Mouse (Mus musculus) naive thymus-derived CD4-positive, alpha-beta T cell, adult 2 months (primary cell): ENCODE measurements around the gene Nog.

ENCODE experiments used
- DNase-seq: peaks from one replicate; pipeline ENCODE4 v3.0.0-alpha.2; 2011; ENCODE audit warnings: low read depth

Gene Nog

GRCm38 (mm10) chr11:89302056-89302815, at the start of gene Nog:
Gene Nog (minus strand): TSS chr11:89302332.
- peak; percentile 6 for DNase-seq

- no peak for DNase-seq
Measured at GRCm38 (mm10) chr11:89340238-89340637, 38.1 kb upstream of the Nog start.

- DNase-seq = no peak
Measured at GRCm38 (mm10) chr11:89339783-89340182, 37.7 kb upstream of the Nog start.

DNA sequence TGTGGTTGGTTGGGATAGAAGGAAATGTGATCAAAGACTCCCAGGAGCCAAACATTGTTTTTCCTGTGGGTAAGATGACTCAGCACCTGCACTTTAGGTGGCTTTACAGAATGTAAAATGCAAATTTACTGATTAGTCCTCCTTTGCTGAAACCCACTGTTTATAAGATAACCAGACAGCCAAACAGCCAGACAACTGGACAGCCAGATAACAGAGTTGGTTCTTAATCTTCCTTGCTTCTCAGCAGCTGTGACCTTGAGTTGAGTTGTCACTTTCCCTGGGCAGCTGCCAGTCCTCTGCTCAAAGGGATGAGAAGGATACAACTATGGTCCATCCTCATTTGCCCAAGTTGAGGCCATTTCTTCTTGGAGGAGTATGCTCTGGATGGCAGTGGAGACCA, 35.8 kb upstream of the Nog start:
- DNase-seq = no peak

DNA sequence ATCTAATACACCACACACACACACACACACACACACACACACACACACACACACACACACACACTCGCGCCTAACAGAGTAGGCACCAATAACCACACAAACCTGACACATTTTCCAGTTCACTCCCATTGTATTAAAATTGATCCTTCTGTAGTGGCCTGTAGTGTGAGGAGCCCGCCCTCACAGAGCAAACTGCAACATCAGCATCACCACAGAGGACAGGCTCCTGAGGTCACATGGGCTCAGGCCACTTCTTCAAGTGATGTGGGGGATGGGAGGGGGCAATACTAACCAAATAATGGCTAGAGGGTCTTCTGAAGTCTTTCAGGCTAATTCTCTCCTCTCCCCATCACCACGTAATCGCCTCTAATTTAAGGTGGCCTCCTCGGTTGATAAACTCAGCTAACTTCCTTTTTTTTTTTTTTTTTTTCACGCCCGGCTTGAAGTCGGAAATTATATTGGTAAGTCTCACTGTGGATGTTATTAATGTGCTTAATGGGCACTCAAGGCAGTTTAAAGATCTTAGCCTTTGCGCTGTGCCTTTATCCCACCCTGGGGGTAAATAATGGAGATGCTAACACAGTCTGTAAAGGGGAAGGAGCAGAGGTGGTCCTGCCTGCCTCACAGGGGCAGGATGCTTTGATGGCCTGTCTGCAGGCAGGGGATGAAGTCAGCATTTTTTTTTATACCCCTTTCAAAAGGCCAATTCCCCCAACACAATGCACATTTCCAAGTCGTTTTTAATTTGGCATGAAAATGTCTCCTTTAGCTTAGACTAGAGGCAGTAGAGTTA, 25.2 kb upstream of the Nog start:
- no peak for DNase-seq

- no peak for DNase-seq
Measured at GRCm38 (mm10) chr11:89321775-89322174, 19.6 kb upstream of the Nog start.

- DNase-seq = no peak
Measured at GRCm38 (mm10) chr11:89319675-89320074, 17.5 kb upstream of the Nog start.

GRCm38 (mm10) chr11:89318324-89318723, 16.2 kb upstream of the Nog start:
- DNase-seq = no peak

GRCm38 (mm10) chr11:89317757-89318156, 15.6 kb upstream of the Nog start:
- no peak for DNase-seq

- DNase-seq = no peak
Measured at GRCm38 (mm10) chr11:89314374-89314773, 12.2 kb upstream of the Nog start.

GRCm38 (mm10) chr11:89312378-89312777, 10.2 kb upstream of the Nog start:
- no peak for DNase-seq

DNA sequence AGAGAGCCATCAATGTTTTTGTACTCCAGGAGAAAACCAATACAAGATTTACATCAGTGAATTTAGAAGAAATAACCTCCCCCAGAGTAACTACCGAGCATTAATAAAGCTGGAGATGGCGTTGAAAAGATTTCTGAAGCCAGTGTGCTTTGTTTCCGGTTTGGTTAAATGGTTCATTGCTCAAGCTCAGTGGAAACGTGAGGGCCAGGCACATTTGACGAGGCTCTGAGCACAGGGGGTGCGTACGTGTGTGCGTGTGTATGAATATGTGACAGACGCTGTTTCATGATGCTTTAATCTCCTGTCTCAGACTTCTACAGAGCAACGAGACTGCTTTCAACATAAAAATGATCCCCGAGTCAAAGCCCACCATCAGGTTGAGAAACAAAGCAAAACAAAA, 8.1 kb upstream of the Nog start:
- DNase-seq = no peak

DNA sequence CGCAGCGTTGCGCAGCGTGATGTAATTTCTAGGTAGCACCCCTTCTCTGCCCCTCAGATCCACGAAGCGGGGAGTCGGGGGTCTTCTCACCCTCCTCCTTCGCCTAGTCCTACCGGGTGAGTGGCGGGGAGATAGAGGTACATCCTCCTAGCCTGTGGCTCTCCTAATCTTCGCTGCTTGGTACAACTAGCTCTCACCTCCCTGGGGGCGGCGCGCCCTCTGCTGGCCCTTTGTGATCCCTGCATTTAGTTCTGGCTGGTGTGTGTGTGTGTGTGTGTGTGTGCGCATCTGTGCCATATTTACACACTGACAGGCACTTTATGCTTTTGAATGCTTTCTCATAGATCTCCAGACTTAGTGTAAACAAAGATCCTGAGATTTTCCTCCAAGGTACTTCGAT, 1.3 kb upstream of the Nog start:
- DNase-seq = peak; percentile 80

DNA sequence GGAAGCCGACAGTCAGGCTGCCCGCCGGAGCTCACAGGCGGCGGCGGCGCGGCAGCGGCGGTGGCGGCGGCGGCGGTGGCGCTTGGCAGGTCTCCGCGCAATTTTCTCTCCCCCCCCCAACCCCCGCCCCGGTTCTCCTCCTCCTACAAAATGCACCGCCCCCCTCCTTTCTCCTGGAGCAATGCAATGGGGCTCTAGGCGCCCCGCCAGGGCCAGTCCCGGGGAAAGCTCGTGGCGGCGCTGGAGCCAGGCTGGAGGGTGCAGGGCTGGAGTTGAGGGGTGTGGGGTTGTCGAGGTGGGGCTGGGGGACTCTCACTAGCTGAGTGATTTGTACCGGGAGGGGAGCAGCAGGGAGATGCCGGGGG, 666 bp upstream of the Nog start:
- peak; percentile 3 for DNase-seq

DNA sequence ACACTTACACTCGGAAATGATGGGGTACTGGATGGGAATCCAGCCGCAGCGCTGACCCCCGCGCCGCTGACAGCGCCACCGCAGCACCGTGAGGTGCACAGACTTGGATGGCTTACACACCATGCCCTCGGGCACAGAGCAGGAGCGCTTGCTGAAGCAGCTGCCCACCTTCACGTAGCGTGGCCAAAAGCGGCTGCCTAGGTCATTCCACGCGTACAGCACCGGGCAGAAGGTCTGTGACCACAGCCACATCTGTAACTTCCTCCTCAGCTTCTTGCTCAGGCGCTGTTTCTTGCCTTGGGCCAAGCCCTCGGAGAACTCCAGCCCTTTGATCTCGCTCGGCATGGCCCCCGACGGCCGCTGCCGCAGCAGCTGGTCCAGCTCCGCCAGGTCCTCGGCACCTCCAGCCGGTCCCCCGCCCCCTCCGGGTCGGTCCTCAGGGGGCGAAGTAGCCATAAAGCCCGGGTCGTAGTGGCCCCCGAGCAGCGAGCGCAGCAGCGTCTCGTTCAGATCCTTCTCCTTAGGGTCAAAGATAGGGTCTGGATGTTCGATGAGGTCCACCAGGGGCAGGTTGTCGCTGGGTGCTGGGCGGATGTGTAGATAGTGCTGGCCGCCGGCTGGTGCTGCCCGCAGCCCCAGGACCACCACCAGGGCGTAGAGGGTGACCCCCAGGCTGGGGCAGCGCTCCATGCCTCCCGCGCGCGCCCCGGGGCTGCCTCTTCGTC, 639 bp downstream of the Nog start:
- DNase-seq = peak; percentile 8

DNA sequence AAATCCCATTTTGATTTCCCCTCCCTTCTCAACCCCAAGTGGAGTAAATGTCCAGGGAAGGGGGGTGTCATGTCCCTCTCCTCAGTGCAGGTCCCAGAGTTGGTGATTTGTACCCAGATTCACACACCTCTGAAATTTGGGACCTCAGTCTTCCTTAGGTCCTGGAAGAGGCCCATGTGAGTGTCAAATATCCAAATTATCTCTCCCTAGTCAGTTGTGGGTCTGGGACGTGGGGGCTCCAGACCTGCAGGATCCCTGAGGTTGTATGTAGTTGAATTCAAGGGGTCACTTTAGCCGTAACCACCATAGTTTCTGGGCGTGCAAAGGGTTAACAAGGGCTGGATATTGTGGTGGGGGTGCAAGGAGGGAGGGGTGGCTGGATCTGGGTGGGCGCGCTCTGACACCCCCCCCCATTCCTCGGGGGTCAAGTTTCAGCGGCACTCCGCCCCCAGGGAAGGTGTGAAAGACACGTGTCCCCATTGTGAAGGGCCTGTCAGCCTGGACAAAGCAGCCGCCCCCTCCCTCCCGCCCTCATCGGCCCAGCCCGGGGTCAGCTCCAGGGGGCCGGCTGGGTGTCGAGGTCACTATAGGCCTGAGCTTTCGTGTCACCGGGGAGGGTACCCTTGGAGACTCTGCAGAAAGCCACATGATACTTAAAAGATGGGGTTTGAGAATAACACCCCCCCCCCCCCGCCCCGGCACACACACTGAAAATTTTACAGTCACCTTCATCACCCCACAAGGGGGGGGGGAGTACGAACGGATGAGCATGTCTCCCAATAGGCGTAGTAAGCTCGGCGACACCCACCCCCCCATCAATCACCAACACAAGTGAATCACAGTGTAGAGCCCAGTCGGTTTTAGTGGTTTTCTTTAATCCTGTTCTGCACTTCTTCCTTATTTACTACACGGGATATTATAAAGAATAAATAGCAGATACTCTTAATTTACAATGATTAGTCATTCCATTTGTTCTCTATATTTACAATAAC, 2.1 kb downstream of the Nog start:
- DNase-seq = no peak

- no peak for DNase-seq
Measured at GRCm38 (mm10) chr11:89299116-89299783, 2.9 kb downstream of the Nog start.

GRCm38 (mm10) chr11:89298285-89299010, 3.7 kb downstream of the Nog start:
- no peak for DNase-seq

- DNase-seq = no peak
Measured at GRCm38 (mm10) chr11:89297521-89297920, 4.6 kb downstream of the Nog start.

DNA sequence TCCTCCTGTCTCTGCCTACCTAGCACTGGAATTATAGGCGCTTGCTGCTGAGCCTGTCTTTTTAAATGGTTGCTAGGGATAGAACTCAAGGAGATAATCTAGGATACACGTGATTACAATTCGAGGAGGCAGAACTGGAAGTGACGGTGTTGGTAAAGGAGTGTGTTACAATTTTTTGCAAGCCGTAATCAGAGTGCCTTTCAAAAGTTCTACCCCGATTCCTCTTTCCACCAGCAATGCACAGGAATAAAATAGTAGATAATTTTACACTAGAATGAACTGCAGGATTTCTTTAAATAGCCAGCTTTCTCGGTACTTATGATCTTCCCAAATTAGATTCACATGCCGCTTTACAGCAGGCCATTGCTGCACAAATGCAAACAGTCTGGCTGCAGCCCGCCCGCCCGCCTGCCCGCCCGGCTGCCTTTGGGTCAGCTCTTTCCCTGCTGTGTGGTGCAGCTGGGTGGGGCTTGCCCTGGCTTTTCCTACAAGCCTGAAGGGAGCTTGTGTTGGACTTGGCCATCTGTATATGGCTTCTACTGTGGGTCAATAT, 32.2 kb downstream of the Nog start:
- no peak for DNase-seq
